Comparison of ENCODE assay signal across 10 mouse cellular contexts in genomic region chr12:91787959-91788437, GRCm38 (mm10). TPM values are rescaled to one million over a fixed set of nuclear protein-coding genes. Genes with fewer than 3 reads are reported as not detected.
DNase-seq lines count a peak whose midpoint lies in the region; ATAC-seq and TF ChIP-seq lines count a peak whose summit lies in the region.
"Had no signal": no experiment of that assay in that cellular context is flagged by ENCODE, and none has a peak within 500 bp of the region (broad histone marks: within the 10 kb centered on the region; RNA-seq: fewer than 3 reads in every experiment).

Ston2 (minus strand) TSS chr12:91788387.

- ATAC-seq in forebrain, embryonic 12.5 days (ENCODE audit: low FRiP score) = no peak
- ATAC-seq in forebrain, postnatal 0 days = no peak
- ATAC-seq in lung, embryonic 14.5 days (ENCODE audit: insufficient read depth) = no peak
- ATAC-seq in liver, embryonic 15.5 days (ENCODE audit: insufficient read depth) = no peak

- H3K4me3 ChIP-seq in forebrain, embryonic 12.5 days (replicated peaks) = no peak within 1 kb of the TSS
- no peak within 1 kb of the TSS for H3K4me3 ChIP-seq in forebrain, postnatal 0 days (ENCODE audit: low read depth, low read length)
- no peak within 1 kb of the TSS for H3K4me3 ChIP-seq in lung, embryonic 14.5 days (ENCODE audit: low read depth, low read length)
- H3K4me3 ChIP-seq in liver, embryonic 15.5 days (replicated peaks) = no peak within 1 kb of the TSS

- 0 out of 2 replicates have a peak, but pooled peaks cover 3% of the 10 kb centered on the region for H3K27me3 ChIP-seq in forebrain, embryonic 12.5 days
- H3K27me3 ChIP-seq in forebrain, postnatal 0 days (ENCODE audit: insufficient read depth, low read length) = no peaks in the 10 kb centered on the region
- no peaks in the 10 kb centered on the region for H3K27me3 ChIP-seq in lung, embryonic 14.5 days (ENCODE audit: insufficient read depth, low read length)
- H3K27me3 ChIP-seq in liver, embryonic 15.5 days = no peaks in the 10 kb centered on the region

- WGBS in forebrain, embryonic 12.5 days = 88% methylated on average over 9 of the region's 9 CpGs
- WGBS in forebrain, postnatal 0 days = 91% methylated on average over 9 of the region's 9 CpGs
- 55% methylated on average over 9 of the region's 9 CpGs for WGBS in lung, embryonic 14.5 days
- WGBS in liver, embryonic 15.5 days (ENCODE audit: insufficient replicate concordance) = 67% methylated on average over 9 of the region's 9 CpGs

- no peak within 1 kb of the TSS for H3K9ac ChIP-seq in forebrain, embryonic 12.5 days
- H3K9ac ChIP-seq in forebrain, postnatal 0 days = no peak within 1 kb of the TSS
- no peak within 1 kb of the TSS for H3K9ac ChIP-seq in lung, embryonic 14.5 days
- H3K9ac ChIP-seq in liver, embryonic 15.5 days = no peak within 1 kb of the TSS

- no peak within 1 kb of the TSS for H3K4me2 ChIP-seq in forebrain, embryonic 12.5 days
- H3K4me2 ChIP-seq in forebrain, postnatal 0 days (ENCODE audit: low read depth) = no peak within 1 kb of the TSS
- H3K4me2 ChIP-seq in lung, embryonic 14.5 days = no peak within 1 kb of the TSS
- H3K4me2 ChIP-seq in liver, embryonic 15.5 days = no peak within 1 kb of the TSS

- no peak for DNase-seq in forebrain, postnatal 0 days
- DNase-seq in lung, embryonic 14.5 days = no peak
- no peak for DNase-seq in lung, adult 18-20 months
- DNase-seq in gastrocnemius, postnatal 25 days = no peak
- DNase-seq in urinary bladder, postnatal 25 days (ENCODE audit: low spot score) = no peak
- no peak for DNase-seq in frontal cortex, postnatal 10 days (ENCODE audit: low spot score in 2 of 2)
- DNase-seq: embryo, embryonic 11 days; lung, postnatal 4 days had no signal

- no peak for TF ChIP-seq CTCF in forebrain, postnatal 0 days (IDR thresholded peaks at IDR 0.05; ENCODE audit: low read depth)
- no peak for TF ChIP-seq CTCF in lung, embryonic 14.5 days (IDR thresholded peaks at IDR 0.05; ENCODE audit: low read depth)

- H3K9me3 ChIP-seq in forebrain, embryonic 12.5 days = no peaks in the 10 kb centered on the region
- H3K9me3 ChIP-seq in forebrain, postnatal 0 days (ENCODE audit: low read length) = no peaks in the 10 kb centered on the region
- H3K9me3 ChIP-seq in lung, embryonic 14.5 days (ENCODE audit: low read depth, low read length) = no peaks in the 10 kb centered on the region
- no peaks in the 10 kb centered on the region for H3K9me3 ChIP-seq in liver, embryonic 15.5 days (replicated peaks)

- no peaks in the 10 kb centered on the region for H3K36me3 ChIP-seq in forebrain, embryonic 12.5 days (replicated peaks)
- no peaks in the 10 kb centered on the region for H3K36me3 ChIP-seq in forebrain, postnatal 0 days (ENCODE audit: insufficient read depth)
- H3K36me3 ChIP-seq in lung, embryonic 14.5 days (ENCODE audit: insufficient read depth) = no peaks in the 10 kb centered on the region
- no peaks in the 10 kb centered on the region for H3K36me3 ChIP-seq in liver, embryonic 15.5 days (replicated peaks)

- H3K27ac ChIP-seq in forebrain, embryonic 12.5 days = no peak within 1 kb of the TSS
- H3K27ac ChIP-seq in forebrain, postnatal 0 days (ENCODE audit: low read depth, low read length) = no peak within 1 kb of the TSS
- H3K27ac ChIP-seq in lung, embryonic 14.5 days (ENCODE audit: low read depth) = no peak within 1 kb of the TSS
- no peak within 1 kb of the TSS for H3K27ac ChIP-seq in liver, embryonic 15.5 days (replicated peaks)

- no peaks in the 10 kb centered on the region for H3K4me1 ChIP-seq in forebrain, embryonic 12.5 days
- no peaks in the 10 kb centered on the region for H3K4me1 ChIP-seq in forebrain, postnatal 0 days (ENCODE audit: insufficient read depth)
- no peaks in the 10 kb centered on the region; the same call in 1 of the 2 replicates for H3K4me1 ChIP-seq in lung, embryonic 14.5 days (ENCODE audit: insufficient read depth)
- no peaks in the 10 kb centered on the region for H3K4me1 ChIP-seq in liver, embryonic 15.5 days (replicated peaks)

RNA-seq across cellular contexts. Expression of gene Ston2, which starts in this region (rescaled TPM):
- 11.9 and 14.2 TPM in 2 replicates for polyA plus RNA-seq in forebrain, embryonic 12.5 days (2016; fragmentation: Nextera tagmentation; extraction: Ambion mirVana)
- 7.1 and 8.8 TPM in 2 replicates for total RNA-seq in forebrain, postnatal 0 days (2014; rRNA removed)
- polyA plus RNA-seq in forebrain, postnatal 0 days (2015; fragmentation: Nextera tagmentation; extraction: Ambion mirVana) = 3.6 and 7.7 TPM in 2 replicates
- 8.7 and 10.6 TPM in 2 replicates for polyA plus RNA-seq in lung, embryonic 14.5 days (2014; fragmentation: Nextera tagmentation; extraction: Ambion mirVana)
- total RNA-seq in gastrocnemius, postnatal 25 days (2021) = 10 to 100 TPM; 37.9 to 46.2 TPM
- polyA plus RNA-seq in liver, embryonic 15.5 days (2015; fragmentation: Nextera tagmentation; extraction: Ambion mirVana) = 13.6 and 14.5 TPM in 2 replicates
